Mouse (Mus musculus) MN1 (cell line): ENCODE measurements around the gene Hexim2.

ENCODE experiments used
- DNase-seq: peaks from one replicate; pipeline ENCODE4 v3.0.0-alpha.2; 2016; ENCODE audit warnings: low spot score

Hexim2 gene

DNA sequence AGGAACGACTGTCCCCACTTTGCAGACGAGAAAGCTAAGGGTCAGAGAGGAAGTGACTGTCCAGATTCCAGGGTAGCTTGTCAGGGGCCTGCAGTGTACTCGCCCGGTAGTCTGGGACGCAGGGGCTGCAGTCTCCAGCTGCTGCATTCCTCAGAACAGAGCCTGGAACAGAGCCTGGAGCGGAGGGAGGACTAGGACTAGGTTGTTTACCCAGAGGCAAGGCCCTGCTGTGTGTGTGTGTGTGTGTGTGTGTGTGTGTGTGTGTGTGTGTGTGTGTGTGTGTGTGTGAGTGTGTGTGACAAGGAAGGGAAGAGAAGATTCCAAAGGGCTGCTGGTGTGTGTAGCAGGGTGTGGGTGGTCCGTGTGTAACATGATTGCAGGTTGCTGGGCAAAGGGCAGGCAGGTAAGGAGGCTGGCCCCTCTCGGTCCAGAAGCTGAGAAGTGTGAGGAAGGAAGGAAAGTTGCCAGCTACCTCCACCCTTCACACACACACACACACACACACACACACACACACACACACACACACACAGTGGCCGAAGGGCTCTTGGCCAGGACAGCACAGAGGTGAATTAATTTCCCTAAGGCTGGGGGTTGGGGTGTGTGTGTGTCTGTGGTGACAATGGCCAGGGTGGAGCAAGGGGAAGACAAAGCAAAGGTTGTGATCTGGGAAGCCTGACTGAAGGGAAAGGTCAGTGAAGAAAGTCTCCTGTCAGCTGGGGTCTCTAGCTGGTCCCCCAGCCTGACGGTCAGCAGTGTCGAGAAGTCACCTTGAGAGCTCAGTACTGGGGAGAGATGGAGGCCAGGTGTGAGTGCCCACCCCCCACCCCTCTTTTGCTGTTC is 9.1 kb downstream of the Hexim2 start:
- DNase-seq, result peak; percentile 47

DNA sequence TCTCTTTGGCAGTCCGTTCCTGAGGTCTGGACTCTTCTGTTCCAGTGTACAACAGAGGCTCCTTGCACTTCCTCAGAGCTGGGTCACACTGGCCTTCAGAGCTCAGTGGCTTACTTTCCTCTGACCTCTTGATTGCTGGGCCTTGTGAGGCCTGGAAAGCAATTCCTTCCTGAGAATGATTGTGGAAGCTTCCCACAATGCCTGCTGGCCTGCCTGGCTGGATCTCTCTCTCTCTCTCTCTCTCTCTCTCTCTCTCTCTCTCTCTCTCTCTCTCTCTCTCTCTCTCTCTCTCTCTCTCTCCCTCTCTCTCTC is 9.7 kb downstream of the Hexim2 start:
- DNase-seq, result peak; percentile 66

DNA sequence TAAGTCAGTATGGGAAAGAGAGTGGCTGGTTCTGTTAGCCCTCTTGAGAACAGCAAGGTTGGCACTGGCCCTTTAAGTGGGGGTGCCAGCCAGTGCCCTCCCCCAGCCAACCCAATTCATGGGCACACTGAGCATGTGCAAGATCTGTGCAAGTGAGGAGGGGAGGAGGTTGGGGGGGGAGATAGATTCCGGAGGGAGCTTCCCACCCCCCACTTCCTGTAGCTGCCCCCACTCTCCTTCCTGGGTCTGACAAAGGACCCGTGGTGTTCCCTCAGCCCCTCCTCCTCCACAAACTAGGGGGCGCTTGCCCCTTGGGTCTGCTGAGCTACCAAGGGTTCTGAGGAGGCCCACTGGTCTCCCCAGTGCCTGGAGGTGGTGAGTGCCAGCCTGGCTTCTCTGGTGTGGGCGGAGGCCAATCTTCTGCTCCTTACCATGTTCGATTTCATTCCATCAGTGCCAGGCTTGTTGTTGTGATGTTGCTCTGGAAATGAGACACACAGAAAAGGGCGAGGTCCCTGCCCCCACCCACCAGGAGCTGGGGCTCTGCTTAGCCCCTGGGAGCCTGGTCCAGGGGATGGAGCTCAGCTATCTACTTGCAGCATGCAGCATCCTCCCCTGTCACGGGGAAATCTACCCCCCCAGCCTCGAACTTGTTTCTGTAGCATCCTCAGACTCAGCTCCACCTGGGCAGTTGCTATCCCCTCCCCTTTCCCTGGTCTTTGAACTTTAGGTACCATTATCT is 10.4 kb downstream of the Hexim2 start:
- DNase-seq, result peak; percentile 85

DNA sequence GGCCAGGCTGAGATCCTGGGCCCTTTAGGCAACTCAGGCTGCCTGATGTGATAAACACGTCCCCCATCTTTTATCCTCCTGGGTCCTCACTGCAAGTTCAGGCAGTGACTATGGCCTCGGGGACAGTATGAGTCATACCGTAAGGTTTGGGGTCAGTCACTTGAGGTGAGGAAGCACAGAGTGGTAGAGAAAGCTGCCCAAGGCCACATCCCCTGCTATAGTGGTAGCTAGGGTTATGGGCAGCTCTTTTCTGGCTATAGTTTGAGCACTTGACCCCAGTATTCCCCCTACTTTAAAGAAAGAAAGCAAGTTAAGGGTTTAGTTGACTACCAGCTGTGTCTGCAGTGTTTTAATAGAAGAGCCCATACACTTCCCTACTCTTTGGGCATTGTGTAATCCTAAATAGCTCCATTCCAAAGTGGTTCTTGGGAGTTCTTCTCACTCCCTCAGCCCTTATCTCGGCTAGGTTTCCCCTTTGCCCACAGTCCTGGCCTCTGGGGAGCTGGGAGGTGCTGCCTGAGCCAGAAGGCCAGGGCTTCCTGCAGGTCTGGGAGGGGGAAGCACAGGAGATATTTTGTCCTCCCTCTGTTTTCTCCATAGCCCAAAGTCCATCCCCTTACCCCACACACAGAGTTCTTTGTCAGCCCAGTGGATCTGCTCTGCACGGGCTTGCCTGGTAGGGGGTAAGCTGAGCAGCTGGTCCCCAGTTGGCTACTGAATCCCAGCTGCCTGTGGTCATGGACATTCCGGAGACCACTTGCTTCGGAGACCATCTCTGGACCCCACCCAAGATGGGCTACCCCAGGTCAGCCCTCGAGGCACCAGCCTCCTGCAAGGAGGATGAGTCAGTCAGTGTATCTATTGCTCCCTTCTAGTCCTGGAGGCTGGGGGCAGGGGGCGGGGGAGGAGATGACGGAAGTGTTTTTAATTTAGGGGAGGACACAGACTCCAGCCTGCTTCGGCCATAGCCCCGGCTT is 12.4 kb downstream of the Hexim2 start:
- DNase-seq, result peak; percentile 30

DNA sequence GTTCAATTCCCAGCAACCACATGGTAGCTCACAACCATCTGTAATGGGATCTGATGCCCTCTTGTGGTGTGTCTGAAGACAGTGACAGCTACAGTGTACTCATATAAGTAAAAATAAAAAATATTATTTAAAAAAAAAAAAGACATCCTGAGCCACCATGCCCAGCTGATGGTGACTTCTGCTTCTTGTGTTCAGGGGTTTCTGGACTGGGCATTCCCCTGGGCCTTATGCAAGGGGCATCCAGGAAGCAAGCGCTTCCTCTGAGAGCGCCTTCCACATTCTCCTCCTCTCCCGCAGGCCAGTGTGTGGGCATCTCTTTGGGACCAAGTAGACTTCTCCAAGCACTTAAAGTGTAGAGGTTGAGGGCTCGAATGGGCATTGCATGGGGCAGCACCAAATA is 14.2 kb downstream of the Hexim2 start:
- no peak for DNase-seq

DNA sequence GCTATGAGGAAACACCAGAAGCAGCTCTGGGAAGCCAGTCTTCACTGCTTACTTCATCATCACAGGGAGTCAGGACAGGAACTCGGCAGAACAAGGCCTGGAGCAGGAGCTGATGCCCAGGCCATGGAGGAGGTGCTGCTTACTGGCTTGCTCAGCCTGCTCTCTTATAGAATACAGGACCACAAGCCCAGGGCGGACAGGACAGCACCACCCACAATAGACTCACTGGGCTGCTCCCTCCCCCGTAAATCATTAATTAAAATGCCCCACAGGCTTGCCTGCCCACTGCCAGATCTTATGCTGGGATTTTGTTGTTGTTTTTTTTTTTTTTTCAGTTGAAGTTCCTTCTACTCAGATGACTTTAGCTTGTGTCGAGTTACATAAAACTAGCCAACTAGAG is 15.5 kb downstream of the Hexim2 start:
- no peak for DNase-seq

DNA sequence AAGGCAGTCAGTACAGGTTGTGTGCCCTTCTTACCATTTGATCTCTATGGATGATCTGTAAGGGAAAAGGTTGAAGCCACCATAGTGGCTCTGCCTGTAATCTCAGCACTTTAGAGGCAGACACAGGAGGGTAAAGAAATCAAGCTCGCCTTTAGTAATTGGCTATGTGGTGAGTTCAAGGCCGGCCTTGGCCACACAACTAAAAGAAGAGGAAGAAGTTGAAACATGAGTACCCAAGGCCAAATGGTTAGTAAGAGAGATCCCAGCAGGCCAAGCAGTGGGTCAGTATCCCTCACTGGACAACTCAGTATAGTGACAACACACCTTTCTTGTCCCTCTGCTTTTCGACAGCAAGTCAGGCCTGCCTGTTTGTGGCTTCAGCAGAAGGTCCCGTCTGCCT is 17.5 kb downstream of the Hexim2 start:
- DNase-seq, result no peak

DNA sequence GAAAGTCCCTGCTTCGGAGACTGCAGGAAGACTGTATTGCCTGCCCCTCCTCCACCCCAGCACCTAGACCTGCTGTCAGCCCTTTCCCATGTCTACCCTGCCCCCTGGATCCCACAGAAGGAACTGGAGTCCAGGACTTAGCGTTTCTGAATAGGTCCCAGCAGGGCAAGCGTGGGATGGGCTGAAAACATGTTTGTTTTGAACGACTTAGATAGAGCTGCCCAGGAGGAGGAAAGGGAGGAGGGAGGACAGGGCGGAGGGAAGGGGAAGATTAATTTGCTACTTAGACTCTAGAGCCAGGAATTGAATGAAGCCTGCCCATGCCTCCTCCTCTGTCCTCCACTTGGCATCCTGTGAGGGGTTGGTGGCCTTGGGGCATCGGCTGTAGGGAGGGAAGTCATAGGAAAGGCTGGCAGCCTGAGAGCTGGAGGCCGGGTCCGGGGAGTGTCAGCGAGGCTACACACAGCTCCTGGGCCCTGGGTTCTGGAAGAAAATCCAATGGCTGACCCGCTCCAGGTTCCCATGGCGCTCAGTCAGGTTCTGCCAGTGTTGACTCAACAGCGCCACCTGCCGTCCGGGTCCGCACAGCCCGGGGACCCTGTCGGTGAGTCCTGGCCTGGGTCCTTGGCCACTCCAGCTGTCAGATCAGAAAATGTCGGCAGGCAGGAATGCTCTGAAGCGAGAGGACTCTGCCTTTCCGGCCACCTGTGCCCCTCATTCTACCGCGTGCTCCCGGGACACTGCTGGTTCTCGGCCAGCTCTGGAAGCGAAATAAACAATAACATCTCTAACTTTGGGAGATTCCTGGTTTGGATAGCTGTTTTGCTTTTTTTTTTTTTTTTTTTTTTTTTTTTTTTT is 26.6 kb downstream of the Hexim2 start:
- DNase-seq, result peak; percentile 92

DNA sequence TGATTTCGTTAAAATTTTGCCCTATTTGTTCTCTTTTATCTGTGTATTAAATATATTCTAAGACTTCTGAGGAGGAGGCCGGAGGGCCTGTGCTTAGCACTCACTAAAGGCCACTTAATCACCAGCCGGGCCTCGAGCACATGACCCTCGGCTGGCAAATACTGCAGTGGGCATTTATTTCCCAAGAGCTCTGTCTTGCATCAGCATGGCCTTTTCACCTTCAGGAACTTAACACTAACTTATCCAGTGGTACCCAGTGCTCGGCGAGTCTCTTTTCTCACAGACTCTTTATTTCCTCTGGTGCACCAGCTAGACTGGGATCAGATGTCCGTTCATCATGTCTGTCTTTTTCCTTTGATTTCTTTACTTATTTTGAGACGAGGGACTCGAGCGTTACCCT is 28.5 kb downstream of the Hexim2 start:
- no peak for DNase-seq

DNA sequence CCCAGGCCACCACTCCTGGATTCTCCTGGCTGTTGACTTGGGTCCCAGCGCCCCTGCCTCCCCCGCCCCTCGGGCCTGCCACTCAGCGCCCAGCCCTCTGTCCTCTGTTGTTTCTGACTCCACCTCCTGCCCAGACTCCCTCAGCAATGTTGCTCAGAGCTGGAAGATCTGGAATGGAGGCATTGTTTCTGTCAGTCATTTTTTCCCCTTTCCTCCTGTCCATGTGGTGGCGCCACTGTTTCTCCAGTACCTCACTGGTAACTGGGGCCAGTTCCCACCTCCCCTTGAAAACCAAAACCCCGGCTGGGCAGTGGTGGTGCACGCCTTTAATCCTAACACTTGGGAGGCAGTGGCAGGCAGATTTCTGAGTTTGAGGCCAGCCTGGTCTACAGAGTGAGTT is 29.2 kb downstream of the Hexim2 start:
- DNase-seq, result no peak

DNA sequence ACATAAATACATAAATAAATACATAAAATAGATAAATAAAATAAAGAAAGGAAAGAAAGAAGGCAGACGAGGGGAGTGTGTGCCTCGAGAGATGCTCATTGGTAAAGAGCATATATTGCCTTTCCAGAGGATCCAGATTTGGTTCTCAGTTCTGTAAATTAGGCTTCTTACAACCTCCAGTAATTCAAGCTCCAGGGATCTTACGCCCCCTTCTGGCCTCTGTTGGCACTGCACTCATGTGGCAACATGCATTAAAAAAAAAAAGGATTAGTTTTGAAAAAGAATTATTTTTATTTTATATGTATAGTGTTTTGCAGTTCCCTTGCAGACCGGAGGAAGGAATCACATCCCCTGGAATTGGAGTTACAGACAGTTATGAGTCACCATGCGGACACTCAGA is 29.9 kb downstream of the Hexim2 start:
- DNase-seq, result no peak

DNA sequence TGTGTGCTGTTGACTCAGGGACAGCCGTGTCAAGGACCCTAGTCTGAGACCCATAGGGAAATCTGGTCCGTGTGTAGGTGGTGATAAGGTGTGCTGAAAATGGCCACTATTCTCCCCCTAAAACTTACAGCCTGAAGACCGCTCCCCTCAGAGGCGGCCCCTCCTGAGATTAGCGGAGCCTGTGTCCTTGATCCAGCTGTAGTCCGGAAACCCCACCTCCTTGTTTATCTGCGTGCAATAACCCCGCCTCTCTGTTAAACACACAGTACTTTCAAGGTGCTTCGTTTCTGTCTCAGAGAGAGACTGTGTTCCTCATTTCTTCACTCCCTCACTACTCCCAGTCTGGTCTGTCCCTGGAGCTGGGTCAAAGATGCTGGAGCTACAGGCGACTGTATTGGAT is 32.2 kb downstream of the Hexim2 start:
- no peak for DNase-seq

DNA sequence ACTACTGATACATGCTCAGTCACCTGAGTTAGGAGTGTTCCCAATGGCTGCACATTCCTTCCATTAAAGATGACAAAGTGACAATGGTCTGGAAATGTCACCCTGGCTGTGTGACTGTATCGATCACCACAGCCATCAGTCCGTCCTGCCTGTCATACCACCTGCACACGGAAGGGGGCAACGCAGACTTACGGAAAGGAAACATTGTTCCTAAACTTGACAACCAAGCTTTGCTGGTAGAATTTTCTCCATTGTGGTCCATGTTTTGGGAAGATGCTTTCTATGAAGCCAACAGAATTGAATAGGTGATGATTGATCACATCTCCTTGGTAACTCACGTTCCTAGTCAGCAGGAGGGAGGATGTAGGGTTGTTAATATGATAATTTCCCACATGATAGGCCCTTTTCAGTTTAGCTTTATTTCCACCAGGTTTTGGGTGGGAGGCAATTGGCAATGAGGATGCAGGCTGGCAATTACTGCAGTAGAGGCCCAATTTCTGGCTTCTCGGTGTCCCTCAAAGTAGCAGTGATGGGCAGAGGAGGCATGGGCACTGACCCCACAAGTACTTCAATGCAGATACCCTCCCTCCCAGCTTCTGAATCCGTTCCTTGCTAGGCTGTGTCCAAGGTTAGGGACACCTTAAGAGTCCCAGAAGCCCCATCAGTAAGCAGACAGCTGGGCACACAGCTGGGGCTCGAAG is 36.6 kb downstream of the Hexim2 start:
- DNase-seq, result peak; percentile 79

DNA sequence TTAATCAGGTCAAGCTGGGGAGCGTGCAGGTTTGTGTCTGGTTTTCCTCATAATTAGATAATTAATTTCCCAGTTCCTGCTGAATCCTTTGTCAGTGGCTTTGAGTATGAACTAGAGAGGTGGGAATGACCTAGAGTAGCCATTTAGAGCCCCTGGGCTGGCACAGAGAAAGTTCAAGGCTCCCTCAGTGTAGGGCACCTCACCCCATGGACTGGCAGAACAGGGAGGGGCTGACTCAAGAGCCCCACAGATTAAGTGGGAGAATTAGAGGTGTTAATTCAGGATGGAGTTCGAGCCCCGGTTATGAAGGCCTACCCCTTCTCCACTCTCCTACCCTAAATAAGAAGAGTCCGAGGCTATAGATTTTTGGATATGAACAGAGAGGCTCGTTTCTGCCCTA is 37.4 kb downstream of the Hexim2 start:
- peak; percentile 61 for DNase-seq

DNA sequence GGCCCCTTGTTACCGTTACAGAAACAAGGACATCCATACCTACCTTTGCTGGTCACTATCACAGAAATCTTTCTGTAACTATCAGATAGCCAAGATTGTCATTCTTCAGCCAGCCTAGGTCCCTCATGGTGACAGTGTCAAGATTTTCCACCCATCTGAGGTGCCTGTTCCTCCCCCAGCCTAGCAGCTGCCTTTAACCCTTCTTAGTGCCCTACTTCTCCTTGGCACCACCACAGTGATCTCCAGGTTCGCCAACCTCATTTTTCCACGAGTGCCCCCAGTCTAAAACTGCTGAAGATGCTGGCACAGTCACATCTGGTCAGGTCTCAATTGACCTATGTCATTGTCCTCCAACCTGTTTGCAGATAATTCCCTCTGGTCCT is 37.9 kb downstream of the Hexim2 start:
- DNase-seq, result peak; percentile 34

DNA sequence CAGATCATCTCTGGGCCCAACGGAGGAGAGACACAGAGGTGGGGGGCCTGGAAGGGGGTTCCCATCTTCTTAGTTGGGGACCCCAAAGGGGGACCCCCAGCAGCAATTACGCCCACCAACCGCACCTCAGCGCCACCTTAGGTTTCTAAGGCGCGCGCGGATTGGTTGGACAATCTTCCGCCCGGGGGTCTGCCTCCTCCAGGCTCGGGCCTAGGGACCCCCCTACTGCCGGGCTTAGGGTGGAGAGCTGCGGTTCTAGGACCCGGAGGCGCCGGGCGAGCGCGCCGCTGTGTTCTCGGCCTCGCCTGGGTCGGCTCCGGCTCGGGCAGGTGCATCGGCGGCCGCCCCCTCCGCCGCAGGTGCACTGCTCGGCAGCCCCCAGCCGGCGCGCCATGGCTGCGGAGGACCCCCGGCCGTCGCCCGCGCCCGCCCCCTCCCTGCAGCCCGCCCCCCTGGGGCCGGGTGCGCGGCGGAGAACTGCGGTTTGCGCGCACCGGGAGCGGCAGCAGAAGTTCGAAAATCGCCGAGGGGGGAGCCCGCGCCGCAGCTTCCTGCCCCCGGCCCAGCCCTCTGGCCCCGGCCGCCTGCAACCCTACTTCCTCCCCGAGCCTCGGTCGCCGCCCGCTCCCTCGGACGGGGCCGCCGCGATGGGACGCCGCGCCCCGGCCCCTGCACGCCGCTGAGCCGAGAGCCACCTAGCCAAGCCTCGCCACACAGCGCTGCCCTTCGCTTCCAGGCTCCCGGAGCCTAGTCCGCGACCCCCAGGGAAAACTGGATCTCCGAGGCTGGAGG is 38.5 kb downstream of the Hexim2 start, which contains the start of gene Fmnl1:
Gene Fmnl1, plus strand, starts transcription at position 614 of the 792 bp plus-strand sequence.
- DNase-seq, result peak; percentile 39

DNA sequence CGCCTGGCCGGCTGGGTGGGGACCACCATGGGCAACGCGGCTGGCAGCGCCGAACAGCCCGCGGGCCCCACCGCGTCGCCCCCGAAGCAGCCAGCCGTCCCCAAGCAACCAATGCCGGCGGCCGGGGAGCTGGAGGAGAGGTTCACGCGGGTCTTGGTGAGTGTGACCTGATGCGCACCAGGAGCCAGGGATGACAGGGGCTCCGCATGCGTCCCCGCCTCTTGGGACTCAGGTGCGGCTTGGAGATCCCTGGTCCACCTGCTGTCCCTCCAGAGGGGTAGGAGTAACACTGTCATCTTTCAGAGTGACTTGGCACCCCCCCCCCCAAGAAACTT is 39.0 kb downstream of the Hexim2 start:
- DNase-seq, result peak; percentile 55

DNA sequence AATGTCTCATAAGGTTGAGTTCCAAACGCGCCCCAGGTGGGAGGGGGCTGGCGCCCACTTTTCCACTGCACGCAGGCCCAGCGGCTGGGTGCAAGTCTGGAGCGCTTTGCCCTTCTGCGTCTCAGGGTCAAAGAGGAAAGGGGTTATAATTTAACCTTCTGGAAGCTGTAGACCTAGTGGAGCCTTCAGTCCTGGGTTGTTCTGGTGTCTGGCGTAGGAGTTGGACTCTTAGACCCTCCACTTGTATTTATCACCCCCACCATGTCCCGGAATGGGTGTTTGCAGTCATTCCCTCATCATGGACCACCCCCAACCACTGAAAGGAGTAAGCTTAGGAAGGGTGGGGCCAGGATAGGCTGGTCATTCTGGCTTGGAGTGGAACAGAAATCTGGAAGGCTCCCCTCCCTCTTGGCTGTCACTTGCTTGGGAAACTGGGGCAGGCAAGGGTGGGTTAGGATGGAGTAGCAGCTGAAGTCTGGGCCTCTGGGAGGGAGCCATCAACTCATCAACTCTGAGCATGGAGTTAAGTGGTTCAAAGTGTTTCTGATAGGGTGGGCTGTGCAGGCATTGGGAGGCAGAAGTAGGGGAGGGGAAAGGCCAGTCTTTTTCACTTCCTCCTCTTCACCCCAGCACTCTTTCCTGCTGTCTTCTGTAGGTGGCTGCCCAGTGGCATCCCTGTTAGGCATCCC is 39.6 kb downstream of the Hexim2 start:
- no peak for DNase-seq

DNA sequence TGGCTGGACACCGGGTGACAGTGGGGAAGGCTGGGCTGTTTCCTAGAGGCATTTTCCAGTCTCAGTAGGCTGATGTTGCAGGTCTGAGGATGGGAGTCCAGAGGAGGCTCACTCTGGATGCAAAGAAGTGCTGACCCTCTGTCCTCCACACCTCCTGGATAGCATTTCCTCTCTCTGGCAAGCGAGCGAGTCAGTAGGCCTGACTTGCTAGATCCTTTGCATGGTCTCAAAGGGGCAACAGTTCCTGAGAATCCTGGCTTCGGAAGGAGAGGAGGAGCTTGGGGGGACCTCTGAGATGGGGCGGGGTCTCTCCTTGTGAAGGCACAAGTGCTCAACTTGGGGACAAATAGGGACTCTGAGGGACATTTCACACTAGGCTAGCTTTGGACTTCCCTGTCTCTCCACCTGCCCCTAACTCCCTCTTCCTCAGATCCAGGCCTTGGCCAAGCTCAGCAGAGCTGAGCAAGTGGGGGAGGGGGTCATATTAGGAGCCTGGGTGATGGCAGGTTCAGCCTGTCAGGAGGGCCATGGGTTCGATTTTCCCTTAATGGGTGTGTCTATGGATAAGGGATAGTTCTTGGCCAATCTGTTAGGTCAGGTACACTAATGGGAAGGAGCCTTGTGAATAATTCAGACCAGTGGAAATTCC is 40.3 kb downstream of the Hexim2 start:
- DNase-seq, result no peak
